Mouse (Mus musculus): ENCODE measurements around the gene Rb1. TPM values are rescaled to one million over a fixed set of nuclear protein-coding genes. Genes with fewer than 3 reads are reported as not detected.
A peak's percentile ranks its signal among the peaks of the same experiment; 100 is the strongest.

Gene Rb1
- polyA plus RNA-seq, 1 experiment from 2014 or later, result 19.4 TPM

DNA sequence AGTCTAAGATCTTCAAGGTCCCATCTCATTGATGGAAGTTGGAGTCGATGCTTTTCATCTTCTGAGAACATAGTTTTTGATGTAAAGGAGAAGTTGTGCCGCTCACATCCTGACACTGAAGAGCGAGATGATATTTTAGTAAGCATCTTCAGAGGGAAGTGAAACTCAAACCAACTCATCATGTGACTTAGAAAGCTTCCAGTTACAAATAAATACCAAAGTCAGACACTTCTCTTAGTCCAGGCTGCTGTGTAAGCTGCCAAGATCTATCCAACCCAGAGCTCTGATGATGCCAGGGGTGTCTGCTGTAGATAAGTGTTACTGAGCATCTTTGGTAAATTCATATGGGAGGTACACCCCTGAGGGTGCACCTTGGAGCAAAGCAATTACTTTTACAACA is 8.3 kb upstream of the Rb1 start:
- WGBS, result 94% methylated on average over 3 of the region's 3 CpGs
- Histone ChIP-seq H3K36me3 (no peaks in the 10 kb centered on the region), H3K9ac (replicated peaks) (no peak overlapping the region), H3K27me3 (no peaks in the 10 kb centered on the region), H3K27ac (replicated peaks) (no peak overlapping the region), H3K4me3 (no peak overlapping the region), H3K9me3 (no peaks in the 10 kb centered on the region), H3K4me1 (no peaks in the 10 kb centered on the region), H3K4me2 (replicated peaks) (no peak overlapping the region)
- ATAC-seq (replicated peaks), result no peak

DNA sequence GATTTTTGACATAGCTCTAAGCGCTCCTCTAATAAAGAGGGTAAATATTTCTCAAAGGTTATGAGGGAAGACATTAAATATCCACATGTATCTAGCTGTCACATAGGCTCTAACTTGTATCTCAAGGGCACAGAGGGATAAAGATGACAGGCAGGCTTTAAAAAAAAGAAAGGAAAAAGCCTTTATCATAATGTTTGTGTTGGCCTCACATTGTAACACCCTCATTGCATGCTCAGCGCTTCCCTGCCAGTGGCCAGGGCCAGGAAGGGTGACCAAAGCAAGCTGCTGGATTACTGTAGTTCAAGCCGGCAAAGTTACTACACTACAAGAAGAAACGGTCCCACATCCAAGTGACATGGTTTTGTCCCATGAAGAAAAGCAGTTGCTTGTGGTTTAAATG is 5.8 kb upstream of the Rb1 start:
- H3K36me3 ChIP-seq, result no peaks in the 10 kb centered on the region
- no peak overlapping the region for H3K4me2 ChIP-seq (replicated peaks)
- no peaks in the 10 kb centered on the region for H3K27me3 ChIP-seq
- no peaks in the 10 kb centered on the region for H3K9me3 ChIP-seq
- no peak for ATAC-seq (replicated peaks)
- no peak overlapping the region for H3K9ac ChIP-seq (replicated peaks)
- 88% methylated on average over 4 of the region's 4 CpGs for WGBS
- no peak overlapping the region for H3K4me3 ChIP-seq
- no peak overlapping the region for H3K27ac ChIP-seq (replicated peaks)
- peaks cover 8% of the 10 kb centered on the region for H3K4me1 ChIP-seq

DNA sequence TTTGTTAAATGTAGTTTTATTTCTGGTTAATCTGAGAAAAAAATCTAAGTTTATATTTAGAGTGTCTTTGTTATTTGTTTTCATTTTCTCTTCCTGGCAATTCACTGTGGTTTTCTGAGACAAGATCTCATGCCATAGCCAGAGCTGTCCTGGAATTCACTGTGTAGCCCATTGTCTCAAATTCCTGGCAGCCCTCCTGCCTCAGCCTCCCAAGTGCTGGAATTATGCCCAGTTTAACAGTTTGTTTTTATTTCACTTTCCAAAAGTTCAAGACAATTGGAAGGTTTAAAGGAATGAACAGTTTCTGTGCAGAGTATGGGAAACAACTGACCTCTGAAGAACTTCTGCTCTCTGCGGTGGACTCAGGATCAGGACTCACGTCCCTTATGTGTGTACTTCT is 4.2 kb upstream of the Rb1 start:
- H3K4me1 ChIP-seq, result peaks cover 9% of the 10 kb centered on the region
- H3K9ac ChIP-seq (replicated peaks), result no peak overlapping the region
- H3K27ac ChIP-seq (replicated peaks), result no peak overlapping the region
- ATAC-seq (replicated peaks), result no peak
- H3K4me3 ChIP-seq, result no peak overlapping the region
- H3K9me3 ChIP-seq, result no peaks in the 10 kb centered on the region
- no peaks in the 10 kb centered on the region for H3K27me3 ChIP-seq
- no peak overlapping the region for H3K4me2 ChIP-seq (replicated peaks)
- no peaks in the 10 kb centered on the region for H3K36me3 ChIP-seq
- 93% methylated on average over 2 of the region's 2 CpGs for WGBS

DNA sequence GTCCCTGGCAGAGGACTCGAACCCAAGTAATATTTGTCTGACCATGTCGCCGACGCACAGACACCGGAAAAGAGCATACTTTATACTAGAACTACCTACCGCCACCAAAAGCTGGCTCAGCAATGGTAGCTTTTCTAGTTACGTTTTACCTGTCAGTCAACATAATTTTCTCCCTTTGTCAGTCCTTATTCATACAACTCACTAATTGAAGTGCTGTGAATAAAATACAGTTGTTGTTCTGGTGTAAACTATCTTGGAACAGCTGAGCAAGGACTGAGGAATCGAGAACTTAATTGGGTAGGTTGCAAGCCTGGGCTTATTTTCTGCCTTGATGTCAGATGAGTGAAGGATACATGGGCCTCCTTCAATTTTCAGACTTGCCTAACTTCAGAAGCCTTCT is 889 bp upstream of the Rb1 start:
- ATAC-seq (replicated peaks), result no peak
- peaks cover 26% of the 10 kb centered on the region for H3K4me1 ChIP-seq
- H3K4me2 ChIP-seq (replicated peaks), result peak overlapping the region; percentile 63
- H3K27me3 ChIP-seq, result no peaks in the 10 kb centered on the region
- H3K9me3 ChIP-seq, result no peaks in the 10 kb centered on the region
- H3K9ac ChIP-seq (replicated peaks), result peak overlapping the region; percentile 85
- H3K4me3 ChIP-seq, result peak overlapping the region; percentile 89
- WGBS, result 3% methylated on average over 8 of the region's 8 CpGs
- peak overlapping the region; percentile 94 for H3K27ac ChIP-seq (replicated peaks)
- H3K36me3 ChIP-seq, result no peaks in the 10 kb centered on the region

DNA sequence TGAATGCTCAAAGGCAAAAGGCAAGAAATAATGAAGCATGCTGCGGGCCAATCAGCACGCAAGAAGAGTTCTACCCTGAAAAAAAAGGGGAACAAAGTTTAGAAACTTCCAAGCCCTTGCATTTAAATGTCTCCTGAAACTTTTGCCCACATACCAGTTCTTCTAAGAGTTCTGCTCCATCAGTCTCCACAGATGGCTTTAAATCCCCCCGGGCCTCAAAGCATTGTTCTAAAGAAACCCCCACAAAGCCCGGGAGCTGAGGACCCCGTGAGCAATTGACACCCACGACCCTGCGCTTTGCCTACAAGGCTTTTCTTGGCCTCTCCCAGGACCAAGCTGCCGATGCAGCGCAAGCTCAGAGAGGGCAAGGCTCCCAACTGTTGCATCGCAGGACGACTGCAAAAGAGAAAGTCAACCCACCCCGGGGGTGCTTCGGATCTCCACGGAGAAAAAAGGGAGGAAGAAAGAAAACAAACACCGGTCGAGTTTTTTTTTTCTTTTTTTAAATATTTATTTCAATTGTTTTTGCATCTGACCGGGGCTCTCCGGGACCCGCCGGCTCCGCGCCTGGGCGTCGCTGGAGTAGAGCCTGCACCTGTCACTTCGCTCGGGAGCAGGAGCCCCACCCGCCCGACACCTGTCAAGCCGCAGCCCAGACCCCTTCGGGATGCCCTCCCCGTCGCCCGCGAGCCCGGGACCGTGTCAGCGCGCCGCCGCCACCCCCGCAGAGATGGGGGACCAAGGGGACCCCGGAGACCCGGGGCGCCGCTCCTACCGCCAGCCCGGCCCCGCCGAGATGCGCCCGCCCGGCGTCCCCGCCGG is 777 bp downstream of the Rb1 start:
- no peaks in the 10 kb centered on the region for H3K27me3 ChIP-seq
- peak; percentile 63 for ATAC-seq (replicated peaks)
- under 1% methylated on average over 55 of the region's 55 CpGs for WGBS
- peak overlapping the region; percentile 63 for H3K4me2 ChIP-seq (replicated peaks)
- peak overlapping the region; percentile 89 for H3K4me3 ChIP-seq
- H3K36me3 ChIP-seq, result 0 out of 2 replicates have a peak, but pooled peaks cover 1% of the 10 kb centered on the region
- H3K9ac ChIP-seq (replicated peaks), result peak overlapping the region; percentile 85
- peaks cover 26% of the 10 kb centered on the region for H3K4me1 ChIP-seq
- H3K27ac ChIP-seq (replicated peaks), result peak overlapping the region; percentile 94
- no peaks in the 10 kb centered on the region for H3K9me3 ChIP-seq

DNA sequence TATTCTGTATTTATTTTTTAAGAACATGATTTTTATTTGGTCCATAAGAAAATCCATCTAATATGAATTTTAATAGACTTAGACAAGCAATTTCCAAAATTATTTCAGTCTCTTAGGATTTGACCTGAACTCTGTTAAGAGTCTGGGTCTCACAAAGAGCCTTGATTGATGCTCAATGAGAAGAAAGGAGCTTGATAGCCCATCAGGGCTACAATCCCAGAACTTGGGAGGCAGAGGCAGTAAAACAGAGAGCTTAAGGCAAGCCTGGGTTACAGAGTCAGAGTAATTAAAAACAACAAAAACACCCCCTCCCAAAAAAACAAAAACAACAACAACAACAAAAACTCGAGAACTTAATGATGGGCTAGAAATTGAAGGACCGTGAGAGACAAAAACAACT is 1.7 kb downstream of the Rb1 start:
- Histone ChIP-seq H3K27ac (replicated peaks) (no peak overlapping the region), H3K9me3 (no peaks in the 10 kb centered on the region), H3K9ac (replicated peaks) (no peak overlapping the region), H3K27me3 (no peaks in the 10 kb centered on the region), H3K36me3 (0 out of 2 replicates have a peak, but pooled peaks cover 2% of the 10 kb centered on the region), H3K4me1 (peaks cover 26% of the 10 kb centered on the region), H3K4me3 (no peak overlapping the region), H3K4me2 (replicated peaks) (no peak overlapping the region; the same call in 1 of the 2 replicates)
- WGBS, result 23% methylated on average over 2 of the region's 2 CpGs
- ATAC-seq (replicated peaks), result no peak

DNA sequence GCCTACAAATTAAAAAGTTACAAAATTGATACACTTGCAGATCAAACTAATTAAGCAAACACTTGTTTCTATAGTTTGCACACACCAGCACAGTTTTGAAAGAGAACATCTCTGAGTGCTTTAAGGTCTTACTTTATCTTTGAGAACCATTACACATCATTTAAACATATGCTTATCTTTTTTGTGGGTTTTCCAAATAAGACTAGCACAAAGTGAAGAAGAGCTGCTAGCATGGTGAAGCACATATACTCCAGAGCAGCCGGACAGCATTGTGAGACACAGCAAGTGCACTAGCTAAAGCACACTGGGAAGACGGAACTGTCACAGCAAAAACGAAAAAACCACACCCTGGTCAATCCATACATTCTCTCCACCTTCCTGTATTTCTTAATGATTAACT is 3.5 kb downstream of the Rb1 start:
- no peak overlapping the region for H3K27ac ChIP-seq (replicated peaks)
- peaks cover 25% of the 10 kb centered on the region for H3K4me1 ChIP-seq
- no peak overlapping the region for H3K4me3 ChIP-seq
- H3K36me3 ChIP-seq, result 0 out of 2 replicates have a peak, but pooled peaks cover 2% of the 10 kb centered on the region
- no peaks in the 10 kb centered on the region for H3K9me3 ChIP-seq
- no peaks in the 10 kb centered on the region for H3K27me3 ChIP-seq
- ATAC-seq (replicated peaks), result no peak
- H3K4me2 ChIP-seq (replicated peaks), result no peak overlapping the region
- no peak overlapping the region for H3K9ac ChIP-seq (replicated peaks)
- WGBS, result 90% methylated on average over 3 of the region's 3 CpGs

DNA sequence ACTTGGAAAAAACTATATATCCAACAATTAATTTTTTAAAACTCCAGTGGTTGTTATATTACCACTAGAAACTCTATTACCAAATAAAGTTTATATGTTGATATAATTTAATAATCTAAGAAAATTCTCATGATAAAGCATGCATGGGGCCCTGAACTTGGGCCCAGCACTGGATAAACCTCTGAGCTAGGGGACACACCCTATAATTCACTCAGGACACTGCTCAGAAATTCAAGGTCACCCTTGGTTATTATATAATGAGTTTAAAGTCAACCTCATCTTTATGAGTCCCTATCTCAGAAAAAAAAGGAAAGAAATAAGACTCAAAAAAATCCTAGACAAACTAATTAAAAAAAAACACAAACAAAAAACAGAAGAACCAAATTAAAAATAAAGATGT is 8.7 kb downstream of the Rb1 start:
- Histone ChIP-seq H3K27ac (replicated peaks) (no peak overlapping the region), H3K9me3 (no peaks in the 10 kb centered on the region), H3K27me3 (no peaks in the 10 kb centered on the region), H3K4me1 (0 out of 2 replicates have a peak, but pooled peaks cover 3% of the 10 kb centered on the region), H3K36me3 (0 out of 2 replicates have a peak, but pooled peaks cover 2% of the 10 kb centered on the region), H3K4me3 (no peak overlapping the region), H3K4me2 (replicated peaks) (no peak overlapping the region), H3K9ac (replicated peaks) (no peak overlapping the region)
- no peak for ATAC-seq (replicated peaks)

DNA sequence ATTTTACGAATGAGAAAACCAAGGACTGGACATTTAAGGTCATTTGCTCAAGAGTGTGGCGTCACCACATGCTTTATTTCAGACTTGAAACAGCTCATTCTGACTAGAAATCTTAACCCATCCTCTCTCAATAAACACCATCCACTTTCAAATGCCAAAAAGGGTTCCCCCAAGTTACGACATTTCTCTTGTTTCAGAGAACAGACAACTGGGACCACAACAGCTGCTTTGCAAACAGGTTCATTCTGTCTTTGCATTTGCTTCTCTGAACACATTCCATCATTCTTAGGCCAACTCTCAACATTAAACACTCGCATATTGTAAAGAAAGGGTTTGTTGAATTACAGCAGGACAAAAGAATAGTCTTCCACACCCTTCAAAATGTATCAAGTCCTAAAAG is 11.8 kb downstream of the Rb1 start:
- Histone ChIP-seq H3K27ac (replicated peaks) (no peak overlapping the region), H3K27me3 (no peaks in the 10 kb centered on the region), H3K4me2 (replicated peaks) (no peak overlapping the region), H3K9ac (replicated peaks) (no peak overlapping the region), H3K36me3 (no peaks in the 10 kb centered on the region), H3K4me3 (no peak overlapping the region), H3K9me3 (no peaks in the 10 kb centered on the region), H3K4me1 (0 out of 2 replicates have a peak, but pooled peaks cover 3% of the 10 kb centered on the region)
- no peak for ATAC-seq (replicated peaks)
- WGBS, result 80% methylated on average over 4 of the region's 4 CpGs

DNA sequence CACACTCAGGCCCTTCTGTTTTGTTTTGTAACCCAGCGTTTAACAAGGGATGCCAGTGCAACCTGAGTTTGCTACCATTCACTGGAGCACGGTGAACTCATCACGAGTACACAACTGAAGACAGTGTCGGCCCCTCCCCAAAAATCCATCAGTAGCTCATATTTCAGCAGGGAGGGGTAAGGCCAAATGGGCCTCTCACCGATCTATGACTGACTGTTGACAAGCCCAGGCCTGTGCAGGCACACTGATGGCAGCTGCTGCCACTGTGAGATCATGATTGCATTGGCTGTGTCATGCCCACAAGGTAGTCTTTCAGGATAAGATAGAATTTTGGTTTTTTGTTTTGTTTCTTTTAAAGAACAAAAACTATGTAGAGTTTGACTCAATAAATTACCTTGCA is 12.2 kb downstream of the Rb1 start:
- no peak overlapping the region for H3K27ac ChIP-seq (replicated peaks)

DNA sequence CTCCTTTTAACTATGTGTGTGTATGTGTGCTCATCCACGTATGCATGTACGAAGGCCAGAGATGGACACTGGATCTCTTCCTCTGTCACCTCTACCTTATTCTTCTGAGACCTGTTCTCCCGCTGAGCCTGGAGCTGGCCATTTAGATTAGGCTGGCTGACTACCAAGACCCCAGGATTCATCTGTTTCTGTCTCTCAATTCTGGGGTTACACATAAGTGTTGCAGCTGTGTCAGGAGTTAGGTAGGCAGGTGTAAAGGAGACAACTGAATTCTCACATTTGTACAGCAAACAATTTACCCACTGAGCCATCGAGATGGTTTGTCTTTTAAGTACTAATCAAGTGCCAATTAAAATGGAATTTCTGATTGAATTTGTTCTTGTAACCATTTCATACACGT is 12.7 kb downstream of the Rb1 start:
- Histone ChIP-seq H3K9me3 (no peaks in the 10 kb centered on the region), H3K27me3 (no peaks in the 10 kb centered on the region), H3K4me2 (replicated peaks) (no peak overlapping the region), H3K4me3 (no peak overlapping the region), H3K27ac (replicated peaks) (no peak overlapping the region), H3K36me3 (no peaks in the 10 kb centered on the region), H3K4me1 (0 out of 2 replicates have a peak, but pooled peaks cover 3% of the 10 kb centered on the region), H3K9ac (replicated peaks) (no peak overlapping the region)
- no peak for ATAC-seq (replicated peaks)
- WGBS, result 73% methylated on average over 5 of the region's 5 CpGs

More for the DNA sequence above, 12.2 kb downstream of the Rb1 start:
- H3K27me3 ChIP-seq, result no peaks in the 10 kb centered on the region
- 0 out of 2 replicates have a peak, but pooled peaks cover 3% of the 10 kb centered on the region for H3K4me1 ChIP-seq
- no peak overlapping the region for H3K9ac ChIP-seq (replicated peaks)
- no peak overlapping the region for H3K4me3 ChIP-seq
- H3K36me3 ChIP-seq, result no peaks in the 10 kb centered on the region
- H3K4me2 ChIP-seq (replicated peaks), result no peak overlapping the region
- ATAC-seq (replicated peaks), result no peak
- no peaks in the 10 kb centered on the region for H3K9me3 ChIP-seq
- WGBS, result 62% methylated on average over 5 of the region's 5 CpGs

DNA sequence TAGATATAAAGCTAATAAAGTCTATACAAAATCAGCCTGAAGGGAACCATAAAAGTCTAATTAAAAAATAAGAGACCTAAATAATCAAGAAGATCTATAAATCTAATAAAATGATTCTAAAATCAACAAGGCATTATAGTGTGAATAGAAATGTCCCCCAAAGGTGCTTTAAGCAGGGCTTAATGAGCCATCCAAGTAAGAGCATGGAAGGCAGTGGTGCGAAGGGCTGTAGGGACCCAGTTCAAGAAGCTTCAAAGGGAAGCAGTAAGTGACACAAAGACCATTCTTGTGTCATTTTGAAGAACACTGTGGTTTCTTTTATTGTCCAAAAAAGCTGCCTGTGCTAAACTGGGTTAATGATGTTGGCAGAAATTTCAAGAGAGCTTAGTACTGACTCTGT is 18.1 kb downstream of the Rb1 start:
- 53% methylated on average over 1 of the region's 1 CpGs for WGBS
- no peaks in the 10 kb centered on the region for H3K4me1 ChIP-seq
- no peak overlapping the region for H3K4me3 ChIP-seq
- no peak overlapping the region for H3K27ac ChIP-seq (replicated peaks)
- H3K4me2 ChIP-seq (replicated peaks), result no peak overlapping the region
- no peaks in the 10 kb centered on the region for H3K27me3 ChIP-seq
- no peaks in the 10 kb centered on the region for H3K36me3 ChIP-seq
- H3K9ac ChIP-seq (replicated peaks), result no peak overlapping the region
- no peak for ATAC-seq (replicated peaks)
- H3K9me3 ChIP-seq, result no peaks in the 10 kb centered on the region

DNA sequence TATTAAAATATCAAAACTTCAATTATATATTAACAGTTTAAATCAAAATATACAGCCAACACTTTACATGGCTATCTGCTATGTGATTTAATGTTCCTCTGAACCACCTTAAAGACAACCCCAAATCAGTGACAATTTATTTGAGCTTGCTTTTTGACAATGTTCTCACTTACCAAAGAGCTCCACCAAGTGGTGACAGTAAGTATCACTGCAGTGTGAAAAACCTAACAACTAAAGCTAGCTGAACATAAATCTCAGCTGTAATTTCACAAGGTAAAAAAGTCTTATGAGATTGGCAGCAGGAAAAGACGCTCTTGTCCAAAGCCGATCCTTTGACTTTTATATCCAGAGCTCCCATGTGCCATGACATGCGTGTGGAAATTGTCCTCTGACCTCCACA is 22.4 kb downstream of the Rb1 start:
- no peaks in the 10 kb centered on the region for H3K4me1 ChIP-seq
- H3K27me3 ChIP-seq, result no peaks in the 10 kb centered on the region
- no peaks in the 10 kb centered on the region for H3K36me3 ChIP-seq
- no peak overlapping the region for H3K9ac ChIP-seq (replicated peaks)
- H3K4me3 ChIP-seq, result no peak overlapping the region
- no peak overlapping the region for H3K4me2 ChIP-seq (replicated peaks)
- H3K9me3 ChIP-seq, result no peaks in the 10 kb centered on the region
- 51% methylated on average over 3 of the region's 3 CpGs for WGBS
- no peak overlapping the region for H3K27ac ChIP-seq (replicated peaks)
- ATAC-seq (replicated peaks), result 0 out of 2 replicates have a peak, but pooled peaks have one; percentile 26
